Mouse (Mus musculus): ENCODE measurements at regions not wholly inside any gene's neighbourhood (a gene's known extent, or its start where the extent isn't known, plus 50 kb on each side); places are given as distances from the start of the nearest gene placed in this dataset.

GRCm38 (mm10) chr16:24338404-24338803 is 54.9 kb upstream of the Lpp start:
- no peak for TF ChIP-seq CTCF (IDR thresholded peaks at IDR 0.05; ENCODE audit: low read depth)
- no peak for TF ChIP-seq EP300 (IDR thresholded peaks at IDR 0.05; ENCODE audit: low read depth)

Data from heart, postnatal 0 days (tissue).